Mouse (Mus musculus): ENCODE measurements around the gene Rhou. TPM values are rescaled to one million over a fixed set of nuclear protein-coding genes. Genes with fewer than 3 reads are reported as not detected.

The Rhou gene
- total RNA-seq, 2 experiments from 2014 or later = 6.4 to 7.7 TPM

- no peak for DNase-seq (ENCODE audit: low spot score)
- intact Hi-C loops (cut with DNase I) = no loop called here
Measured at GRCm38 (mm10) chr8:123684806-123685205, 31.1 kb downstream of the Rhou start.

DNA sequence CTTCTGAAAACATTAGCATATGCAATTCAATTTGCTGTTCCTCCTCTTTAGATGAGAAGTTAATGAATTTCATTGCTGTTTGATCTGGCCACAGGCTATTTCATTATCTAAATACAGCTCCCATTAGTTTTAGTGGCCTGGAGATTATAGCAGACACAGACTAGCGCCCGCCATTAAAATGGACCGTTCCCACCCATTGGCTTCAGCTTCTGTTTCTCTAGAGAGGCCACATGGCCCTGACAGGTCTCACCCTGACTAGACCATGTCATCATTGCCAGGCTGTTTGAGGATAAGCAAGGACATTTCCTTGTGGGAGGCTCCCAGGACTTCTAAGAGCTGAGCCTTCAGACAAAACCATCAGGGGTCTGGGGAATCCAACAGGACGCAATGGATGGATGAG, 31.7 kb downstream of the Rhou start:
- intact Hi-C loops (cut with DNase I) = no loop called here

GRCm38 (mm10) chr8:123687826-123688225, 34.1 kb downstream of the Rhou start:
- DNase-seq (ENCODE audit: low spot score) = no peak
- intact Hi-C loops (cut with DNase I) = no loop called here

More for the DNA sequence above, 31.7 kb downstream of the Rhou start:
- DNase-seq (ENCODE audit: low spot score) = no peak

- no peak for DNase-seq (ENCODE audit: low spot score)
- intact Hi-C loops (cut with DNase I) = no loop called here
Measured at GRCm38 (mm10) chr8:123692165-123692962, 38.6 kb downstream of the Rhou start.

DNA sequence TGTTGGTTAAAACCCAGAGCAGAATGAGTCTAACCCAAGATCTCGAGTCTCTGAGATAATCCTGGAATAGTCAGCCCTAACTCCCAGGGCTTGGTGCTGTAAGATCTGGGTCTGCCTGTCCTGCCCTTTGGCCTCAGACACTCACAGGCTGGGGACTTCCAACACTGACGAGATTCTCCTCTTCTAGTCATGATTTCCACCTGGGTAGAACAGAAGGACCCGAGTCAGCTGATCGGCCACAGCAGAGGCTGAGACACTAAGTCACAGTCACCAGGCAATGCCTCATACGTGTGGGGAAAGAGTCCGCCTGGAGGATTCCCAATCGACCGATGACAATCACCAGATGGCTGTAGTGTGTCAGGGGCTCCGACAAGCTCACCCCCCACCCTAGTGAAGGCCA, 42.4 kb downstream of the Rhou start:
- DNase-seq (ENCODE audit: low spot score) = no peak
- intact Hi-C loops (cut with DNase I) = no loop called here

DNA sequence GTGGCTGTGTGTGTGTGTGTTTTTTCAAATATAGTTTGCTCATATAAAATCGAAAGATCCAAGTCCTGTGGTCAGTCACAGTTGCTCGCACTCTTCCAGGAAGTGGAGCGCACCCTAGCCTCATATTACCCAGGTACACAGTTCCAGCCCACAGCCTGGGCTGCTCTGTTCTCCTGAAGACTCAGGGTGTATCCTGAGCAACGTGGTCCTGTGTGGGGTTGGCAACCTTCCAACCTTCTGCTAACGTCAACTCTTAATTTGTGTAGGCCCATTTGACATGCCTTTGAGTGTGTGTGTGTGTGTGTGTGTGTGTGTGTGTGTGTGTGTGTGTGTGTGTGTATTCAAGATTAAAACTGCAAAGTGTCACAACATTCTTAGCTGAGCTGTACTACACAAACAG, 43.6 kb downstream of the Rhou start:
- no peak for DNase-seq (ENCODE audit: low spot score)
- intact Hi-C loops (cut with DNase I) = no loop called here

DNA sequence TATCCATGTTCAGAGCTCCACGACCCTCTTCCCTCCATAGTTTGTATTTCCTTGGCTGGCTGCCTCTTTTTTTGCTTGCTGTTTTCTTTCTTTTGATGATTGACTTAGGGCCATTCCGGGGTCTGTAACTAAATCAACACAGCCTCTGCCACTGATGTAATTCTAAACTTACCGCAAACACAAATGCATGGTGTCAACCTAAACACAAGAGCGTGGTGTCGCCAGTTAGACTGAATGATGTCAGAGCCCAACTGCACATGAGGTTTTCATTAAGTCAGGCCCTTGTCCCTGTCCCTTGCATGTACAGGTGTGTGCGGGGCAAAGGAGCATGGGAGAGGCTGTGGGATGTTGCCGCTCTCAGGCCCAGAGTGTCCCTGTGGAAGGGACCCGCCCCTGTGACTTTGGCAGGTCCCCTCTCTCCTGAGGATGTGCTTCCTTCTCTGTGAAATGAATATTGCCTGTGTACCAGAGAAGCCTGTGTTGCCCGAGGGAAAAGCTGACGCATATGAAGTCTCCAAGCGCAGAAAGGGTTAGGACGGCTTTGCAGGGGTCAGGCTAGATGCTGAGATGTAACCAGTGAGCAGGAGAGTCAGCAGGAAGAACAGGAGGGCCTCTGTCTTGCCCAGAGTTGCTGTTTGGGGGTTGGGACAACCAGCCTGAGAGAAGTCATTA, 46.8 kb downstream of the Rhou start:
- intact Hi-C loops (cut with DNase I) = loop anchor here (5.0 kb wide), 1 partner anchor 62 kb away; no protein-coding TSS in a partner anchor
- DNase-seq (ENCODE audit: low spot score) = no peak

GRCm38 (mm10) chr8:123701952-123702587, 48.3 kb downstream of the Rhou start:
- intact Hi-C loops (cut with DNase I) = loop anchor here (5.0 kb wide), 1 partner anchor 60 kb away; no protein-coding TSS in a partner anchor
- peak; percentile 62 for DNase-seq (ENCODE audit: low spot score)

DNA sequence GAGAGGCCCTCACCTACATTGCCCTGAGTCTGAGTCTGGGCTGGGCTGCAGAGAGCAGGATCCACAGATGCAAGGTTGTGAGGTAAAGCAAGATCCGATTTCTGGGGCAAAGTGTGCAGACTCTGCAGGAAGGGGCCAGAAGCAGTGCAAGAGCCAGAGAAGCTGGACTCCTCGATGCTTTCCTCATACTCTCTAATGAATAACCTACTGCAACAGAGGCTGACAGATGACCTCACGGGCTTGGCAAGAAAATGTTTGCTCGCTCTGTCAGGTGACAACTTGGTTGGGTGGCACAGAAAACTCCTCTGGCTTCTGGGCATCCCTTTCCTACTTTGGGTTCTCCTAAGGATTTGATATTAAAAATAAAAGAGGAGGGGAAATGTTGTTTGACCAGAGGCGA, 51.6 kb downstream of the Rhou start:
- DNase-seq (ENCODE audit: low spot score) = no peak
- intact Hi-C loops (cut with DNase I) = no loop called here

- intact Hi-C loops (cut with DNase I) = no loop called here
- no peak for DNase-seq (ENCODE audit: low spot score)
Measured at GRCm38 (mm10) chr8:123707137-123707536, 53.4 kb downstream of the Rhou start.

GRCm38 (mm10) chr8:123708729-123709128, 55.0 kb downstream of the Rhou start:
- DNase-seq (ENCODE audit: low spot score) = no peak
- intact Hi-C loops (cut with DNase I) = no loop called here

- DNase-seq (ENCODE audit: low spot score) = no peak
- intact Hi-C loops (cut with DNase I) = no loop called here
Measured at GRCm38 (mm10) chr8:123710335-123710734, 56.6 kb downstream of the Rhou start.

Other genes starting within 250 kb of the Rhou start
- gene Mc1r, start 246.8 kb upstream of the Rhou start, total RNA-seq (2021) = not detected
- gene Tubb3, start 242.5 kb upstream of the Rhou start, total RNA-seq (2021) = under 1 TPM; 0.25 to 0.34 TPM
- gene Def8, start 230.4 kb upstream of the Rhou start, total RNA-seq (2021) = 10 to 100 TPM; 56.9 to 59.6 TPM
- 10 to 100 TPM; 58.0 to 58.2 TPM for gene Afg3l1, start 176.0 kb upstream of the Rhou start, total RNA-seq (2021)
- not detected for gene Dbndd1, start 138.5 kb upstream of the Rhou start, total RNA-seq (2021)
- gene Gas8, start 135.1 kb upstream of the Rhou start, total RNA-seq (2021) = 1 to 10 TPM; 4.6 TPM
- 1 to 10 TPM; 8.2 to 8.7 TPM for gene Rab4a, start 152.1 kb downstream of the Rhou start, total RNA-seq (2021)
- 1 to 10 TPM; 1.3 to 1.6 TPM for gene Ccsap, start 206.3 kb downstream of the Rhou start, total RNA-seq (2021)
- gene Acta1, start 240.8 kb downstream of the Rhou start, total RNA-seq (2021) = 100 to 1,000 TPM; 516 to 635 TPM